Mouse (Mus musculus): ENCODE data around the gene Ddx39. TPM values are rescaled to one million over a fixed set of nuclear protein-coding genes. Genes with fewer than 3 reads are reported as not detected.
A peak's percentile ranks its signal among the peaks of the same experiment; 100 is the strongest.

Ddx39 gene
- total RNA-seq, 2 experiments from 2014 or later, result 24.1 to 26.0 TPM

DNA sequence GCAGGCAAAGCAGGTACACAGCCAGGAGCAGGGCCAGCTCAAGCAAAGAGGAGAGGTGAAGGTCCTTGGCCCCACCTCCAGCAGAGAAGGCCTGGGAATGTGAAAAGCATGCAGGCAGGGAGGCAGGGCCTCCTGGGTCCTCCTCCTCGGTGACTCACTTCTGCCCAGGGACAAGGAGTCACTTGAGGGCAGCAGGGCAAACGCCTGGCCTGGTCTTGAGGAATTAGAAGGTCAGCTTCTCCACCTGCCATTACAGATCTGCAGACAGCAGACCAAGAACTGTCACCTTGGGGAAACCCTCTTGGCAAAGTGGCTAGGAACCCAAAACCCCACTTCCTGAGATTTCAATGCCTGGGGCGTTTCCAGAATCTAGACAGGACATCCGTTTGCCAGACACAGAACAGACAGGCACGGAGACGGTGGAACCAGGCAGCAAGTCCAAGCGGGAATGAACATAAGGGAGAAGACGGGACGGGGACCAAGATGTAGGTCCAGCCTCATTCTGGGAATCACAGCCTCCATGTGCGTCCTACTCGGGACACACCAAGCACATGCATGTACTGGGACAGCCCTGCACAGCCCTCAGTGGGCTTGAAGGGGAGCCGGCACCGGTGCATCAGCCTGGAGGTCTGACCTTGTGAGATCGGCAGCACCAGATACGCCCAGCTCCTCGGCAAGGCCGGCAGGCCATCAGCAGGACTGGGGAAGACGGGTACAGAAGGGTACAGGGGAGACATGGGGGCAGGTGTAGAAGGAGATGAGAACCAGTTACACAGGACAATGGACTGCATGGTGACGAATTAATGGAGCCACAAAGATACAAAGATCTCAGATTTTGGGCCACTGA is 17.4 kb upstream of the Ddx39 start:
- intact Hi-C loops (cut with DNase I), result loop anchor here (2.0 to 5.0 kb wide), 2 partner anchors 17 to 35 kb away; partner anchors contain the start of gene Ddx39
- peak; percentile 51 to 56 for DNase-seq

- DNase-seq, result peak; percentile 37 to 43
- intact Hi-C loops (cut with DNase I), result loop anchor here (2.0 to 5.0 kb wide), 2 partner anchors 17 to 36 kb away; partner anchors contain the start of gene Ddx39
These were observed 16.7 kb upstream of the Ddx39 start for GRCm38 (mm10) chr8:83698291-83698660.

DNA sequence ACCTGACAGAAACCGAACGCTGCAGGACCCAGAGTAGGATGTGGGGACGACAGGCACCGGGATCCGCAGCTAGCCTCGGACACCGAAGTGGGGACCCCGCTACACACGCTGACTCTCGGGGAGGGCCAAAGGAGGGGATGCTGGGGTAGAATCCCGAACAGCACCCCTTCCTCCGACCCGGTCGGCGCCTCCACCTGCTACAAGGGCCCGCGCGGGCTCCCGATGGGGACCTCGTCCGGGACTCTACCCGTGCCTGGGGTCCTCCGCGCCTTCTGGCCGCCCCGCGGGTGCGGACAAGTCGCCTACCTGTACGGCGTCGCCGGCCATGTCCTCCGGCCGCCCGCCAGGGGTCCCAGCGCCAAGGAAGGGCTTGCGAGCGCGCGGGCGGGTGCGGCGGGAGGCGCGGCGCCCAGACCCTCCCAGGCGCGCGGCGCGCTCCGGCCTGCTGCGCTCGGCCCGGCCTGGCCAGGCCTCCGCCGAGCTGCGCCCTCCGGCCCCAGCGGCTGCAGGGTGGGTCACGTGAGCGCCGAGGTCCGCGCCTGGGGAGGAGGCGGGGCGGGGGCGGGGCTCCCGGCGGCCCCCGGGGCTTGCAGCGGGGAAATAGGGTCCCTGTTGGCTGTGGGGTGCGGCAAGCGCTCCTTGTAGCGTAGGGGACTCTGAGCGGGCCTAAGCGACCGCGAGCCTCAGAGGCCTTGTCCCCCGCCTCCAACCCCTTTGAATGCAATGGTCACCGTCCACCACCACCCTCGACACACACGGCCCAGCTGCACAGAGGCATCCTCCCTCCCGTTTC is 16.1 kb upstream of the Ddx39 start, which contains the start of gene Pkn1:
Pkn1 (minus strand) TSS at position 519 of the 793 bp plus-strand sequence.
- intact Hi-C loops (cut with DNase I), result loop anchor here (2.0 to 5.0 kb wide), 2 partner anchors 16 to 37 kb away; partner anchors contain the start of gene Ddx39
- peak; percentile 83 to 88 for DNase-seq

- intact Hi-C loops (cut with DNase I), result loop anchor here (2.0 to 5.0 kb wide), 2 partner anchors 15 to 37 kb away; partner anchors contain the start of gene Ddx39
- DNase-seq, result no peak
These were observed 15.4 kb upstream of the Ddx39 start for GRCm38 (mm10) chr8:83699566-83699965.

DNA sequence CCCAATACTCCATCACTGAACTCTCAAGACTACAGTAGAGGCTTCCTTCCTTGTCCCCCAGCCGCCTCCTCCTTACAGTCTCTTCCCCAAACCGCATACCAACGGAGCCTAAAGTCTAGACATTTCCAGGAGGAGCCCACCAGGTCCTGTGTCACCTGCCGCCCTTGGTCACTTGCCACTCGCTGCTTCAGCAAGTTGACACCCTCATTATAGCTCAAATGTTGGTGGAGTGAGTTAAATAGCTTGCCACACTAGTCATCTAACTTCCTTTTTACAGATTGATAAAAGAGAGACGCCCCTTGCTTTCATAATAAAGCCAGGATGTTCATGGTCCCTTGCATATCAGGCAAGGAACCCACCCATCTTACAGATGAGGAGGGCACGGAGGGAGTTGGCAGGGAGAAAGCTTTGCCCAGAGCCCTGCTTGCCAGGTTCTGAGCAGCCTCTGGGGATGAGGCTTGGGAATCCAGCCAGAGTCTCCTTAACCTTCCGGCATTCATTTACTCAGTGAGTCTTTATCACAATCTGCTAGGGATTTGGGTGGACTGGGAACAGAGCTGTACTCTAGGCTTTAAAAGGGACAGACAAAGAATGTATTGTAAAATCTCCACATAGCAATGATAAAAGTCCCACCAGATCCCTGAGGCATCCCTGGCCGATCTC is 14.4 kb upstream of the Ddx39 start:
- intact Hi-C loops (cut with DNase I), result no loop called here
- DNase-seq, result no peak

DNA sequence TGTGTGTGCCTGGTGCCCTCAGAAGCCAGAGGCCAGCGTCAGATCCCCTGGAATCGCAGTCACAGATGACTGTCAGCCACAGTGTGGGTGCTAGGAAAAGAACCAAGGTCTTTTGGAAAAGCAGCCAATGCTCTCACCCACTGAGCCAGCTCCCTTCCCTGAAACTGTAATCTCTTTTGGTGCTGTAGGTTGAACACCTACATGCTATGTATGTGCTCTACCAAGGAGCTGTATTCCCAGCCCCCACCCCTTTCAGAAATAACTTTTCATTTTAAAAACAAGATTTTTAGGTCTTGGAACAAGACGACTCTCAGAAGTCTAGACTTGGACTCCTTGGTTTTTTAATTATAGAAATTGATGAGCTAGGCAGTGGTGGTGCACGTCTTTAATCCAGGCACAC is 11.6 kb upstream of the Ddx39 start:
- intact Hi-C loops (cut with DNase I), result no loop called here
- no peak for DNase-seq

- intact Hi-C loops (cut with DNase I), result no loop called here
- DNase-seq, result no peak
These were observed 8.6 kb upstream of the Ddx39 start for GRCm38 (mm10) chr8:83706411-83706810.

DNA sequence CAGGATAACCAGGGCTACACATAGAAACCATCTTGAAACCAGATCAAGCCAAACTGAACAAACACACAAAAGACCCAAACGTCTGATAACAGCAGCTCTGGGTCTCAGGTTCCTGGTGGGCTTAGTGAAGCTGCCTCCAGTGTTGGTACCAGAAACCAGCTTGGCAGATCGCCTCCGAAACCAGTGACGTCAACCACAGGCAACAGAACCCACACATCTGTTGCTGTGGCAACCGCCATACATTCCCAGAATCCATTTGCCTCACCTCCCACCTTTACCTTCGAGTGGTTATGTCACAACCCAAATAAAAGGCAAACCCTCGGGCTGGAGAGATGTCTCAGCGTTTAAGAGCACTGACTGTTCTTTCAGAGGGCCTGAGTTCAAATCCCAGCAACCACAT is 7.4 kb upstream of the Ddx39 start:
- intact Hi-C loops (cut with DNase I), result no loop called here
- no peak for DNase-seq

- DNase-seq, result no peak
- intact Hi-C loops (cut with DNase I), result loop anchor here (2.0 kb wide), 1 partner anchor 16 kb away; the partner anchor contains the start of gene Pkn1
These were observed 324 bp upstream of the Ddx39 start for GRCm38 (mm10) chr8:83714676-83715030.

- no peak for DNase-seq
- intact Hi-C loops (cut with DNase I), result loop anchor here (2.0 kb wide), 1 partner anchor 17 kb away; the partner anchor contains the start of gene Pkn1
These were observed 794 bp downstream of the Ddx39 start for GRCm38 (mm10) chr8:83715771-83716170.

DNA sequence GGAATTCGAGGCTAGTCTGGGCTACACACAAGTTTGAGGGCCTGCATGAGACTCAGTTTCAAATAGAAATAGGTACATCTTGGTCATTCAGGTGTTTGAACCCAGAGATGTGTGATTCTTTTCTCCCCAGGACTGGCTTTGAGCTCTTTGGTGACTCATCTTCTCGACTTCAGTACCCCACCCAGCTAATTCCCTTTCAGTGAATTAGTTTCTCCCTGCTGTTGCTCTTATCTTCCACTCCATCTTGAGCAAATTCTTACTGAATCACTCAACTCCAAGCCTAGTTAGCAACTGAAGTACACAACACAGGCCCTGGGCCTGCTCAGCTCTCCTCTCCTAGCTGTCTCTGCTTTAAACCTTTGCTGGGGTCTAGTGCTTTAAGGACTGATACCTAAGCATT is 1.6 kb downstream of the Ddx39 start:
- no peak for DNase-seq
- intact Hi-C loops (cut with DNase I), result no loop called here

- no peak for DNase-seq
- intact Hi-C loops (cut with DNase I), result no loop called here
These were observed 4.1 kb downstream of the Ddx39 start for GRCm38 (mm10) chr8:83719048-83719447.

GRCm38 (mm10) chr8:83719693-83720092 is 4.7 kb downstream of the Ddx39 start:
- DNase-seq, result no peak
- intact Hi-C loops (cut with DNase I), result loop anchor here (10.0 kb wide), 1 partner anchor 55 kb away; the partner anchor contains the start of gene Ptger1

- intact Hi-C loops (cut with DNase I), result loop anchor here (10.0 kb wide), 1 partner anchor 57 kb away; the partner anchor contains the start of gene Ptger1
- DNase-seq, result peak; percentile 76 to 84
These were observed 6.5 kb downstream of the Ddx39 start for GRCm38 (mm10) chr8:83721405-83722025.

DNA sequence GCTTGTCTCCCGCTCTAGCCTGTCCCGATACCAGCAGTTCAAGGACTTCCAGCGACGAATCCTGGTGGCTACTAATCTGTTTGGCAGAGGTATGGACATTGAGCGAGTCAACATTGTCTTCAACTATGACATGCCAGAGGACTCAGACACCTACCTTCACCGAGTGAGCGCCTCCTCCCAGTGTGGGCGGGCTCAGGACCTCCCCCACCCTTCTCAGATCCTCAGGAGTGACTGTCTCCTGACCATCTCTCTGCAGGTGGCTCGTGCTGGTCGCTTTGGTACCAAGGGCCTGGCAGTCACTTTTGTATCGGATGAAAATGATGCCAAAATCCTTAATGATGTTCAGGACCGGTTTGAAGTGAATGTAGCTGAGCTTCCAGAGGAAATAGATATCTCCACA is 7.7 kb downstream of the Ddx39 start:
- no peak for DNase-seq
- intact Hi-C loops (cut with DNase I), result loop anchor here (10.0 kb wide), 1 partner anchor 58 kb away; the partner anchor contains the start of gene Ptger1

DNA sequence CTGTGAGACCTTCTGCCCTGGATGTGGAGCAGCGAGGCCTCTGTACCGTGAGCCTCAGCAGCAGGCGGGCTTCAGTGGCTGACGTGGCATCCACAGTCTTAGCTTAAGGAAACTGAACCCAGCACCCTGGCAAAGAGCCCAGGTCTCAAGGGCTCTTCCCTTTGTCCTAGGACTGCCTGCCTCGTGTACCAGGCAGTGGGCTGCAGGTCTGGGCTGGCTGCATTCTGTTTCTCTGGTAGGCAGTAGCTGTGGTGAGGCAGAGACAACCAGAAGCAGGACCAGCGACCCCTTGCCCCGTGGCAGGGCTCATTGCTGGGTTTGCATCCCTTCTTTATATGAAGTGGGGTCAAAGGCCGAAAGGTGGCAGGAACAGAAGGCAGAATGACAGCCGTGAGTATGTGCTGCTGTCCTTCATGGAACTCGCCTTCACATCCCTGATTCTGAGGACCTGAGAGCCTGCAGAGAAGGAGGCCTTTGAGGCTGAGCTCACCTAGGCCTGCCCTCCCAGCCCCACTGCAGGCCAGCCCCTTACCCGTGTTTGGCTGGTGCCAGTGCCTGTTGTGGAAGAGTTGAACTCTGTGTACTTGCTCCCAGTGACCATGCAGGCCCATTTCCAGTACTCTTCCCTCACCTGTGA is 8.6 kb downstream of the Ddx39 start:
- DNase-seq, result no peak
- intact Hi-C loops (cut with DNase I), result loop anchor here (2.0 to 10.0 kb wide), 3 partner anchors 59 to 171 kb away; partner anchors contain the start of gene Ptger1

DNA sequence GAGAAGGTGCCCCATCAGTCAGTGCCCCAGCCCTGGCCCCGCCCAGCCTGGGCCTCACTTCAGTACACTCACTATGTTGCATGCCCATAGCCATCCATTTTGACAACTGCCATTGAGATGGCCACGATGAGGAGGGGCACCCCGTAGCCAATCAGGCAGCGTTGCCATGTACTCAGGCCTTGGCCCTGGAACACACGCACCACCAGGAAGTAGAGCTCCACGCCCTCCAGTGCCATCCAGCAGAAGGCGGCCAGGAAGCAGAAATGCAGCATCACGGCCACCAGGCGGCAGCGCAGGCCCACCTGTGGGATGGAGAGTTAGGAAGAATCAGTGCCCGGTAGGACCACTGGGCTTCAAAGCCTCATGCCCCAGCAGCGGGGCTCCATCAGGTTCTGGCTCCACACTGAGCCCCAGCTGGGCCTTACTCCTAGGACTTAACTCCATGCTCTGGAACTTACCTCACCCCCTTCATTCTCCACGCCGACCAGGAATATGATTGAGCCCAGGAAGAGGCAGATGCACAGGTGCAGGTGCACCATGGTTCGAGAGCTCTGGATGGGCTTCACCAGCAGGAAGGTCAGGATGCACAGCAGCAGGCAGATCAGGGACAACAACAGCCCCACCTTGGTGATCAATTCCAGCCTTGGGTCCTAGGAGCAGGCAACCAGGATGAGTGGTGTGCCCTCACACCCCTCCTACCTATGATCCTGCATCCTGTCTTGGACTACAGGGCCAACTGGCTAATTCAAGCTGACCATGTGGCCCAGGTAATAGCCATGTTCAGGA is 9.9 kb downstream of the Ddx39 start:
- DNase-seq, result peak; percentile 81 to 88
- intact Hi-C loops (cut with DNase I), result loop anchor here (2.0 to 10.0 kb wide), 4 partner anchors 58 to 227 kb away; partner anchors contain the start of gene Ptger1

DNA sequence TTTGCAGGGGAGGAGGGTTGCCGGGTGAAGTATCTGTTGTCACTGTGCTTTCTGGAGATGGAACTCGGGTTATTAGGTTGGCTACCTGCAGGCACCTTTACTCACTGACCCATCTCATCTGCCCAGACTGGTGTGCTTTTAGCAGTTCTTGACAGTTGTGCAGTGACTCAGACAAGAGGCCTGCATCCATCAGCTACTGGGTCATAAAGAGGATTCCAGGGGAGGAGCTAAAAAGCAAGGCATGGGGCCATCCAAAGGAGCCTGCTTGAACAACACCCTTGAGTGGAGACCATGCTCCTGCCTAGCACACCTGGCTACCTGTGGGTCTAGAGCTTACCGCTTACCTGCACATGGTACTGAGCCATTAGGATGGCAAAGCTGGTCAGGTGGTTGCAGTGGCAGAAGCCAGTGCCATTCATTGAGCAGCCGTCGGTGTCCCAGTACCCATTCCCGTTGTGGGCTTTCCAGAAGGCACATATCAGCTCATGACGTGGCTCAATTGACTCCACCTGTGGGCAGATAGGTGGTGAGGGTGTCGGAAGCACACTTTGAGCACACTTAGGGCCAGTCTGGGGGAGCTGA is 10.6 kb downstream of the Ddx39 start:
- DNase-seq, result no peak
- intact Hi-C loops (cut with DNase I), result loop anchor here (2.0 to 10.0 kb wide), 4 partner anchors 57 to 227 kb away; partner anchors contain the start of gene Ptger1

Data from heart, postnatal 14 days (tissue).